Mouse (Mus musculus) bone marrow macrophage, adult 2 months (primary cell): ENCODE results near the gene Nudt1.

ENCODE experiments used
- CTCF ChIP-seq: IDR thresholded peaks from 2 replicates; pipeline ENCODE4 v1.5.1; 2012; ENCODE audit warnings: low read depth, mild to moderate bottlenecking, low read length, moderate library complexity
- POLR2A ChIP-seq: IDR thresholded peaks from 2 replicates; pipeline ENCODE4 v1.6.1; 2012; ENCODE audit warnings: mild to moderate bottlenecking, low read depth, low read length, borderline replicate concordance

GRCm38 (mm10) chr5:140375249-140375829, 53.9 kb downstream of the Nudt1 start:
- TF ChIP-seq POLR2A (no peak), CTCF (no peak)
